Mouse (Mus musculus) heart, embryonic 11.5 days (tissue): ENCODE data around the gene Zfp607b. TPM values are rescaled to one million over a fixed set of nuclear protein-coding genes. Genes with fewer than 3 reads are reported as not detected.
A peak's percentile ranks its signal among the peaks of the same experiment; 100 is the strongest.

ENCODE experiments used
- ATAC-seq: fragments of 200-750 bp; cut with Nextera tagmentation; replicated peaks from 2 replicates; pipeline ENCODE4 v1.8.0; 2017; ENCODE audit warnings: moderate library complexity; ENCODE audit not compliant: insufficient number of reproducible peaks, low FRiP score, low TSS enrichment
- H3K27ac ChIP-seq: fragments of 300-500 bp; sonication (generic); 2 replicates; pipeline ENCODE4 v1.5.1; 2014; ENCODE audit warnings: mild to moderate bottlenecking, low read depth, low read length
- H3K27me3 ChIP-seq: fragments of 300-500 bp; sonication (generic); 2 replicates; pipeline ENCODE4 v1.6.1; 2014; ENCODE audit warnings: mild to moderate bottlenecking, low read length, mixed read lengths; ENCODE audit not compliant: control insufficient read depth, insufficient read depth
- H3K36me3 ChIP-seq: fragments of 300-500 bp; sonication (generic); 2 replicates; pipeline ENCODE4 v1.6.1; 2014; ENCODE audit warnings: mild to moderate bottlenecking, low read length, moderate library complexity, mixed read lengths; ENCODE audit not compliant: control insufficient read depth, insufficient read depth
- H3K4me1 ChIP-seq: fragments of 300-500 bp; sonication (generic); 2 replicates; pipeline ENCODE4 v1.6.1; 2014; ENCODE audit warnings: low read length; ENCODE audit not compliant: control insufficient read depth, insufficient read depth
- H3K4me2 ChIP-seq: fragments of 300-500 bp; sonication (generic); 2 replicates; pipeline ENCODE4 v1.6.1; 2014; ENCODE audit warnings: mild to moderate bottlenecking, moderate library complexity
- H3K4me3 ChIP-seq: fragments of 300-500 bp; sonication (generic); 2 replicates; pipeline ENCODE4 v1.5.1; 2014; ENCODE audit warnings: low read depth, low read length
- H3K9ac ChIP-seq: fragments of 300-500 bp; sonication (generic); 2 replicates; pipeline ENCODE4 v1.6.1; 2014; ENCODE audit warnings: mild to moderate bottlenecking, low read depth, low read length, moderate library complexity
- H3K9me3 ChIP-seq: fragments of 300-500 bp; sonication (generic); replicated peaks from 2 replicates; pipeline ENCODE4 v1.6.1; 2016; ENCODE audit warnings: low read length; ENCODE audit not compliant: control insufficient read depth
- WGBS: fragments of 180-500 bp; shearing (Covaris S2); extraction: QIAGEN DNeasy Blood & Tissue Kit; methylation state at CpG from one replicate; pipeline ENCODE4 v1.1.7; 2014; ENCODE audit not compliant: insufficient replicate concordance; 5-methylcytosine and 5-hydroxymethylcytosine counted together
- polyA plus RNA-seq: library from polyadenylated mRNA; unstranded; fragments of >200 nt; fragmentation: Nextera tagmentation; extraction: Ambion mirVana; gene quantifications from 2 replicates; pipeline ENCODE4 v1.2.1, GENCODE M21; 2014

Zfp607b gene
- polyA plus RNA-seq, 1 experiment from 2014 or later = 1.7 TPM

DNA sequence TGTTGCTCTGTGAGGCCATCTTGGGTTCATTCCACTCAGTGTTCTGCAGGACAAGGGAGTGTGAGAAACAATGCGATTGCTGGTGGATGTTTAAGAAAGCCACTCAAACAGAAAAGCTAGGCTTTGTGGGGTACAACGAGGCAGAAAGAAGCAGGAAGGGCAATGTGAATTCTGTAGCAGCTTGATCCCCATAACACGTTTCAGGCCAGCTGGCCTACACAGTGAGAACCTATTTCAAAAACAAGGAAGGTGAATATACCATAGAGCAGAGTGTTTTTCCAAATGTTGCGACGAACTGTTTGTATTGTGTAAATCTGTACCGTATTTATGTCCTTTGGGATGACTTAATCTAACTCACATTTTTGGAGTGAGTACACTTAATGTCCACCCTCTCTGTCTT lies 43.4 kb downstream of the Zfp607b start:
- H3K9ac ChIP-seq = peak overlapping the region; percentile 83; the same call in 1 of the 2 replicates
- H3K9me3 ChIP-seq = no peaks in the 10 kb centered on the region
- H3K27ac ChIP-seq = no peak overlapping the region
- ATAC-seq = no peak
- peaks cover 5% of the 10 kb centered on the region for H3K4me1 ChIP-seq
- H3K27me3 ChIP-seq = no peaks in the 10 kb centered on the region
- peak overlapping the region; percentile 86 for H3K4me2 ChIP-seq
- 82% methylated on average over 6 of the region's 6 CpGs for WGBS
- peak overlapping the region; percentile 79 for H3K4me3 ChIP-seq
- no peaks in the 10 kb centered on the region; the same call in 1 of the 2 replicates for H3K36me3 ChIP-seq

DNA sequence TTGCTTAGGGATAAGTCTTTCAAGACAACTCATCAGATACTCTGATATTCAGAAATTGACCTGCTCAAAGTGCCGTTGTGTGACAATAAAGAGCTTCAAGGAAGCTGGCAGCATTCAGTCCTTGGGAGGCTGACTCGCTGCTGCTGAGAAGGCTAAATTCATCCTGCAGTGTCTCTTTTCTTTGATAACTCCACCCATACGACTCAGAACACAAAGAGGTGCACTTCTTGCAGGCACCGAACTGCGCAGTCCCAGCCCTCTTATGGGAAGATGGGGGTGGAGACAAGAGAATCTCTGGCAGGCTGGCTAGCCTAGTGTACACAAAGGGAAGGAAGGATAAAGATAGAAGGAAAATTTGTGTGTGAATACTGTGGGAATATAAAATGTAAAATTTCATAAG lies 46.3 kb downstream of the Zfp607b start:
- peaks cover 5% of the 10 kb centered on the region for H3K4me1 ChIP-seq
- WGBS = 80% methylated on average over 5 of the region's 5 CpGs
- no peak overlapping the region for H3K4me3 ChIP-seq
- ATAC-seq = no peak
- no peaks in the 10 kb centered on the region for H3K27me3 ChIP-seq
- H3K9me3 ChIP-seq = no peaks in the 10 kb centered on the region
- H3K4me2 ChIP-seq = no peak overlapping the region
- H3K27ac ChIP-seq = no peak overlapping the region
- H3K36me3 ChIP-seq = peaks cover 17% of the 10 kb centered on the region
- no peak overlapping the region for H3K9ac ChIP-seq

Other genes starting within 250 kb of the Zfp607b start
- gene Sptbn4, start 241.7 kb upstream of the Zfp607b start, polyA plus RNA-seq = 0.23 and 0.30 TPM in 2 replicates
- 106 and 121 TPM in 2 replicates for gene Blvrb, start 241.4 kb upstream of the Zfp607b start, polyA plus RNA-seq
- 19.9 and 20.3 TPM in 2 replicates for gene Sertad3, start 215.6 kb upstream of the Zfp607b start, polyA plus RNA-seq
- gene Sertad1, start 202.4 kb upstream of the Zfp607b start, polyA plus RNA-seq = 37.5 and 38.8 TPM in 2 replicates
- gene Prx, start 190.0 kb upstream of the Zfp607b start, polyA plus RNA-seq = 0.76 and 0.96 TPM in 2 replicates
- gene Hipk4, start 166.1 kb upstream of the Zfp607b start, polyA plus RNA-seq = 0.44 and 0.57 TPM in 2 replicates
- 59.5 and 64.2 TPM in 2 replicates for gene Pld3, start 136.1 kb upstream of the Zfp607b start, polyA plus RNA-seq
- gene 2310022A10Rik, start 136.1 kb upstream of the Zfp607b start, polyA plus RNA-seq = 22.5 and 29.3 TPM in 2 replicates
- gene Akt2, start 97.8 kb upstream of the Zfp607b start, polyA plus RNA-seq = 72.1 and 78.0 TPM in 2 replicates
- not detected in 2 replicates for gene Ttc9b, start 35.4 kb upstream of the Zfp607b start, polyA plus RNA-seq
- gene Map3k10, start 14.7 kb upstream of the Zfp607b start, polyA plus RNA-seq = 3.0 and 3.6 TPM in 2 replicates
- 21.8 and 22.5 TPM in 2 replicates for gene Zfp60, start 42.0 kb downstream of the Zfp607b start, polyA plus RNA-seq
- gene Zfp626, start 117.9 kb downstream of the Zfp607b start, polyA plus RNA-seq = 1.5 and 2.1 TPM in 2 replicates
- 5.5 and 6.5 TPM in 2 replicates for gene Zfp59, start 149.3 kb downstream of the Zfp607b start, polyA plus RNA-seq
- 3.1 and 3.7 TPM in 2 replicates for gene Zfp607a, start 168.2 kb downstream of the Zfp607b start, polyA plus RNA-seq
- 7.5 and 8.1 TPM in 2 replicates for gene Zfp974, start 240.1 kb downstream of the Zfp607b start, polyA plus RNA-seq